Mouse (Mus musculus) neural tube, embryonic 12.5 days (tissue): Measurements from ENCODE around the gene Nid1. TPM values are rescaled to one million over a fixed set of nuclear protein-coding genes. Genes with fewer than 3 reads are reported as not detected.

ENCODE experiments used
- ATAC-seq: fragments of 200-750 bp; cut with Nextera tagmentation; 2 replicates; pipeline ENCODE4 v1.8.0; 2017; ENCODE audit warnings: low read depth, mild to moderate bottlenecking, moderate TSS enrichment, moderate library complexity; ENCODE audit not compliant: low FRiP score
- H3K27ac ChIP-seq: fragments of 300-500 bp; sonication (generic); 2 replicates; pipeline ENCODE4 v1.5.1; 2016
- H3K27me3 ChIP-seq: fragments of 300-500 bp; sonication (generic); replicated peaks from 2 replicates; pipeline ENCODE4 v1.6.1; 2016; ENCODE audit warnings: mild to moderate bottlenecking
- H3K36me3 ChIP-seq: fragments of 300-500 bp; sonication (generic); 2 replicates; pipeline ENCODE4 v1.6.1; 2016; ENCODE audit warnings: mild to moderate bottlenecking
- H3K4me1 ChIP-seq: fragments of 300-500 bp; sonication (generic); 2 replicates; pipeline ENCODE4 v1.6.1; 2016
- H3K4me2 ChIP-seq: fragments of 300-500 bp; sonication (generic); replicated peaks from 2 replicates; pipeline ENCODE4 v1.6.1; 2016; ENCODE audit warnings: mild to moderate bottlenecking
- H3K4me3 ChIP-seq: fragments of 300-500 bp; sonication (generic); 2 replicates; pipeline ENCODE4 v1.5.1; 2016
- H3K9ac ChIP-seq: fragments of 300-500 bp; sonication (generic); 2 replicates; pipeline ENCODE4 v1.6.1; 2016; ENCODE audit warnings: mild to moderate bottlenecking
- H3K9me3 ChIP-seq: fragments of 300-500 bp; sonication (generic); 2 replicates; pipeline ENCODE4 v1.6.1; 2016; ENCODE audit warnings: mild to moderate bottlenecking
- WGBS: fragments of 180-500 bp; shearing (Covaris S2); methylation state at CpG from one replicate; pipeline ENCODE4 v1.1.7; 2016; 5-methylcytosine and 5-hydroxymethylcytosine counted together
- polyA plus RNA-seq: library from polyadenylated mRNA; unstranded; fragments of >200 nt; fragmentation: Nextera tagmentation; extraction: Ambion mirVana; gene quantifications from 2 replicates; pipeline ENCODE4 v1.2.1, GENCODE M21; 2016

The Nid1 gene
- polyA plus RNA-seq, 1 experiment from 2014 or later: 60.2 TPM

DNA sequence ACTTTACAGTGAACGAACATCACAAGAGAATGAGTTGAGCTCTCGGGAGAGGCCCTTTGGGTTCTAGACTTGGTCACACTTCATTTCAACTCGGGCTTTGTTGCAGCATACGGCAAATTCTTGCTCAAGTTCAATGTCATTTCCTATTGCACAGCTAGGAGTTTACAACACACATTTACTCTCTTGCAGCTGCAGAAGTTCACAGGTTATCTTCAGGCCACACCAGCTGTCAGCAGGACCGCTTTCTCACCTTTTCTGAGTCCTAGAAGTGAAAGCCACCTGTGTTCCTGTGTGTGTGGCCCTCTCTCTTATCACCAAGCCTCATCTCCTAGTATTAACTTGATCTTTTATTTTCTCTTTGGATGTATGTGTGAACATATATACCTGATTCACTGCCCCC, 121.5 kb downstream of the Nid1 start:
- Histone ChIP-seq H3K36me3 (no peaks in the 10 kb centered on the region), H3K27ac (no peak overlapping the region), H3K27me3 (no peaks in the 10 kb centered on the region), H3K9ac (no peak overlapping the region), H3K4me1 (no peaks in the 10 kb centered on the region), H3K9me3 (no peaks in the 10 kb centered on the region), H3K4me3 (no peak overlapping the region), H3K4me2 (no peak overlapping the region)
- 81% methylated on average over 5 of the region's 5 CpGs for WGBS
- ATAC-seq: no peak

Other genes with a start within 250 kb of the Nid1 start
- 26.2 and 26.5 TPM in 2 replicates for gene Gpr137b, start 43.5 kb upstream of the Nid1 start, polyA plus RNA-seq
- gene Lyst, start 152.8 kb downstream of the Nid1 start, polyA plus RNA-seq: 3.5 and 5.8 TPM in 2 replicates